Mouse (Mus musculus) lung, postnatal 0 days (tissue): ENCODE measurements around the gene Pon3. TPM values are rescaled to one million over a fixed set of nuclear protein-coding genes. Genes with fewer than 3 reads are reported as not detected.
"Not testable (repeated sequence)": the region's sequence is repeated elsewhere in the genome, so short reads cannot be mapped to it uniquely, and the experiment has no call there.

Source experiments
- ATAC-seq: fragments of 200-750 bp; cut with Nextera tagmentation; 2 replicates; pipeline ENCODE4 v1.8.0; 2017; ENCODE audit warnings: moderate library complexity
- DNase-seq: peaks from one replicate; pipeline ENCODE4 v3.0.0-alpha.2; 2016; ENCODE audit warnings: low spot score
- H3K27ac ChIP-seq: fragments of 300-500 bp; sonication (generic); 2 replicates; pipeline ENCODE4 v1.5.1; 2014; ENCODE audit warnings: antibody characterized with exemption, mild to moderate bottlenecking, low read length, mixed read lengths
- H3K27me3 ChIP-seq: fragments of 300-500 bp; sonication (generic); replicated peaks from 2 replicates; pipeline ENCODE4 v1.6.1; 2014; ENCODE audit warnings: low read length, mixed read lengths; ENCODE audit not compliant: insufficient read depth
- H3K36me3 ChIP-seq: fragments of 300-500 bp; sonication (generic); 2 replicates; pipeline ENCODE4 v1.6.1; 2014; ENCODE audit warnings: low read length, mixed read lengths; ENCODE audit not compliant: insufficient read depth
- H3K4me1 ChIP-seq: fragments of 300-500 bp; sonication (generic); 2 replicates; pipeline ENCODE4 v1.6.1; 2014; ENCODE audit warnings: antibody characterized with exemption, low read depth, low read length, mixed read lengths; ENCODE audit not compliant: insufficient read depth
- H3K4me2 ChIP-seq: fragments of 300-500 bp; sonication (generic); replicated peaks from 2 replicates; pipeline ENCODE4 v1.6.1; 2014; ENCODE audit warnings: low read depth, mild to moderate bottlenecking, low read length, moderate library complexity, mixed read lengths
- H3K4me3 ChIP-seq: fragments of 300-500 bp; sonication (generic); 2 replicates; pipeline ENCODE4 v1.5.1; 2014; ENCODE audit warnings: low read depth, low read length
- H3K9ac ChIP-seq: fragments of 300-500 bp; sonication (generic); replicated peaks from 2 replicates; pipeline ENCODE4 v1.6.1; 2014; ENCODE audit warnings: low read depth, mild to moderate bottlenecking
- H3K9me3 ChIP-seq: fragments of 300-500 bp; sonication (generic); 2 replicates; pipeline ENCODE4 v1.6.1; 2016; ENCODE audit warnings: low read length, mixed read lengths
- CTCF ChIP-seq: IDR thresholded peaks from 2 replicates; pipeline ENCODE4 v1.5.1; 2016; ENCODE audit warnings: antibody characterized with exemption, mild to moderate bottlenecking
- EP300 ChIP-seq: IDR thresholded peaks from 2 replicates; pipeline ENCODE4 v1.6.1; 2016; ENCODE audit warnings: antibody characterized with exemption, mild to moderate bottlenecking, control low read depth
- WGBS: fragments of 180-500 bp; shearing (Covaris S2); extraction: QIAGEN DNeasy Blood & Tissue Kit; methylation state at CpG from one replicate; pipeline ENCODE4 v1.1.7; 2014; 5-methylcytosine and 5-hydroxymethylcytosine counted together
- polyA plus RNA-seq: library from polyadenylated mRNA; unstranded; fragments of >200 nt; fragmentation: Nextera tagmentation; extraction: Ambion mirVana; gene quantifications from 2 replicates; pipeline ENCODE4 v1.2.1, GENCODE M21; 2015

The Pon3 gene
- polyA plus RNA-seq, 1 experiment from 2014 or later: 143 TPM

- Histone ChIP-seq H3K27me3 (no peaks in the 10 kb centered on the region), H3K36me3 (no peaks in the 10 kb centered on the region), H3K4me1 (no peaks in the 10 kb centered on the region; the same call in 1 of the 2 replicates), H3K9ac (no peak overlapping the region), H3K4me3 (no peak overlapping the region), H3K9me3 (no peaks in the 10 kb centered on the region), H3K27ac (peak overlapping the region; percentile 7; the same call in 1 of the 2 replicates), H3K4me2 (no peak overlapping the region)
- DNase-seq (no peak), ATAC-seq (no peak)
- TF ChIP-seq EP300: no peak
- no peak for TF ChIP-seq CTCF
- 83% methylated on average over 8 of the region's 8 CpGs for WGBS
Measured at GRCm38 (mm10) chr6:5236843-5237371, 19.2 kb downstream of the Pon3 start.

- ATAC-seq: no peak
- TF ChIP-seq EP300 (no peak), CTCF (no peak)
- Histone ChIP-seq H3K27me3 (no peaks in the 10 kb centered on the region), H3K4me3 (no peak overlapping the region), H3K9me3 (no peaks in the 10 kb centered on the region), H3K36me3 (0 out of 2 replicates have a peak, but pooled peaks cover 4% of the 10 kb centered on the region), H3K4me2 (no peak overlapping the region), H3K9ac (no peak overlapping the region), H3K4me1 (no peaks in the 10 kb centered on the region; the same call in 1 of the 2 replicates), H3K27ac (peak overlapping the region; percentile 26; the same call in 1 of the 2 replicates)
- no peak for DNase-seq
- WGBS: 52% methylated on average over 3 of the region's 3 CpGs
Measured at GRCm38 (mm10) chr6:5234563-5234962, 21.5 kb downstream of the Pon3 start.

- Histone ChIP-seq H3K36me3 (0 out of 2 replicates have a peak, but pooled peaks cover 4% of the 10 kb centered on the region), H3K9ac (no peak overlapping the region), H3K27me3 (no peaks in the 10 kb centered on the region), H3K9me3 (no peaks in the 10 kb centered on the region), H3K4me2 (no peak overlapping the region), H3K27ac (no peak overlapping the region), H3K4me1 (no peaks in the 10 kb centered on the region; the same call in 1 of the 2 replicates), H3K4me3 (no peak overlapping the region)
- WGBS: 47% methylated on average over 1 of the region's 1 CpGs
- ATAC-seq (peak; percentile 85), DNase-seq (peak; percentile 82)
- TF ChIP-seq EP300 (peak; percentile 69), CTCF (no peak)
Measured at GRCm38 (mm10) chr6:5233812-5234211, 22.3 kb downstream of the Pon3 start.

- DNase-seq: peak; percentile 67
- ATAC-seq: peak; percentile 59
- 62% methylated on average over 4 of the region's 4 CpGs for WGBS
Measured at GRCm38 (mm10) chr6:5232022-5232421, 24.1 kb downstream of the Pon3 start.

GRCm38 (mm10) chr6:5230261-5230660, 25.8 kb downstream of the Pon3 start:
- Histone ChIP-seq H3K4me3 (no peak overlapping the region), H3K9me3 (no peaks in the 10 kb centered on the region), H3K36me3 (0 out of 2 replicates have a peak, but pooled peaks cover 4% of the 10 kb centered on the region), H3K27ac (no peak overlapping the region), H3K27me3 (no peaks in the 10 kb centered on the region), H3K4me1 (no peaks in the 10 kb centered on the region), H3K4me2 (no peak overlapping the region), H3K9ac (no peak overlapping the region)
- 68% methylated on average over 5 of the region's 5 CpGs for WGBS
- ATAC-seq (no peak), DNase-seq (no peak)
- no peak for TF ChIP-seq EP300

More at GRCm38 (mm10) chr6:5232022-5232421, 24.1 kb downstream of the Pon3 start:
- Histone ChIP-seq H3K4me1 (no peaks in the 10 kb centered on the region), H3K27me3 (no peaks in the 10 kb centered on the region), H3K9me3 (no peaks in the 10 kb centered on the region), H3K4me3 (no peak overlapping the region), H3K4me2 (no peak overlapping the region), H3K36me3 (0 out of 2 replicates have a peak, but pooled peaks cover 4% of the 10 kb centered on the region), H3K9ac (no peak overlapping the region), H3K27ac (no peak overlapping the region)
- peak; percentile 68 for TF ChIP-seq EP300
- TF ChIP-seq CTCF: no peak

GRCm38 (mm10) chr6:5223551-5223950, 32.5 kb downstream of the Pon3 start:
- WGBS: 87% methylated on average over 2 of the region's 2 CpGs
- H3K36me3 ChIP-seq, H3K4me3 ChIP-seq, H3K27me3 ChIP-seq, H3K9me3 ChIP-seq, DNase-seq, H3K9ac ChIP-seq, H3K4me1 ChIP-seq, H3K4me2 ChIP-seq, H3K27ac ChIP-seq, ATAC-seq: not testable (repeated sequence)

GRCm38 (mm10) chr6:5222080-5222479, 34.0 kb downstream of the Pon3 start:
- DNase-seq (no peak), ATAC-seq (no peak)
- no peaks in the 10 kb centered on the region for H3K27me3 ChIP-seq
- no peak overlapping the region for H3K9ac ChIP-seq
- H3K36me3 ChIP-seq: no peaks in the 10 kb centered on the region
- no peak overlapping the region for H3K27ac ChIP-seq
- no peak overlapping the region for H3K4me3 ChIP-seq
- whole genome bisulfite sequencing: 71% methylated on average over 3 of the region's 3 CpGs
- TF ChIP-seq EP300 (no peak), CTCF (no peak)
- H3K4me2 ChIP-seq: no peak overlapping the region
- no peaks in the 10 kb centered on the region for H3K9me3 ChIP-seq
- H3K4me1 ChIP-seq: no peaks in the 10 kb centered on the region
